Mouse (Mus musculus) intestine, embryonic 15.5 days (tissue): ENCODE data around the gene Rgs9bp. TPM values are rescaled to one million over a fixed set of nuclear protein-coding genes. Genes with fewer than 3 reads are reported as not detected.
"Not testable (repeated sequence)": the region's sequence is repeated elsewhere in the genome, so short reads cannot be mapped to it uniquely, and the experiment has no call there.

Experiments used
- ATAC-seq: fragments of 200-750 bp; cut with Nextera tagmentation; 2 replicates; pipeline ENCODE4 v1.8.0; 2017; ENCODE audit warnings: moderate TSS enrichment, moderate library complexity
- H3K27ac ChIP-seq: fragments of 300-500 bp; sonication (generic); 2 replicates; pipeline ENCODE4 v1.5.1; 2015; ENCODE audit warnings: mild to moderate bottlenecking, inconsistent platforms
- H3K27me3 ChIP-seq: fragments of 300-500 bp; sonication (generic); replicated peaks from 2 replicates; pipeline ENCODE4 v1.6.1; 2015; ENCODE audit warnings: inconsistent platforms
- H3K36me3 ChIP-seq: fragments of 300-500 bp; sonication (generic); 2 replicates; pipeline ENCODE4 v1.6.1; 2015; ENCODE audit warnings: inconsistent platforms
- H3K4me1 ChIP-seq: fragments of 300-500 bp; sonication (generic); replicated peaks from 2 replicates; pipeline ENCODE4 v1.6.1; 2015; ENCODE audit warnings: inconsistent platforms
- H3K4me2 ChIP-seq: fragments of 300-500 bp; sonication (generic); replicated peaks from 2 replicates; pipeline ENCODE4 v1.6.1; 2015; ENCODE audit warnings: mild to moderate bottlenecking, inconsistent platforms
- H3K4me3 ChIP-seq: fragments of 300-500 bp; sonication (generic); replicated peaks from 2 replicates; pipeline ENCODE4 v1.5.1; 2015; ENCODE audit warnings: inconsistent platforms
- H3K9ac ChIP-seq: fragments of 300-500 bp; sonication (generic); 2 replicates; pipeline ENCODE4 v1.6.1; 2015; ENCODE audit warnings: inconsistent platforms
- H3K9me3 ChIP-seq: fragments of 300-500 bp; sonication (generic); 2 replicates; pipeline ENCODE4 v1.6.1; 2016; ENCODE audit warnings: inconsistent platforms
- WGBS: fragments of 180-500 bp; shearing (Covaris S2); methylation state at CpG from one replicate; pipeline ENCODE4 v1.1.7; 2015; 5-methylcytosine and 5-hydroxymethylcytosine counted together
- polyA plus RNA-seq: library from polyadenylated mRNA; unstranded; fragments of >200 nt; fragmentation: Nextera tagmentation; extraction: Ambion mirVana; gene quantifications from 2 replicates; pipeline ENCODE4 v1.2.1, GENCODE M21; 2015

The Rgs9bp gene
- polyA plus RNA-seq, 1 experiment from 2014 or later, result 0.06 TPM

- Histone ChIP-seq H3K4me2 (peak overlapping the region; percentile 95), H3K9ac (peak overlapping the region; percentile 88), H3K9me3 (no peaks in the 10 kb centered on the region), H3K27me3 (no peaks in the 10 kb centered on the region), H3K36me3 (peaks cover 14% of the 10 kb centered on the region), H3K4me1 (peaks cover 6% of the 10 kb centered on the region), H3K4me3 (peak overlapping the region; percentile 78), H3K27ac (peak overlapping the region; percentile 98)
- WGBS, result 4% methylated on average over 28 of the region's 28 CpGs
- ATAC-seq, result peak; percentile 48
Measured at GRCm38 (mm10) chr7:35554605-35555175, 30.7 kb downstream of the Rgs9bp start.

GRCm38 (mm10) chr7:35553751-35554604 lies 31.4 kb downstream of the Rgs9bp start:
- peak overlapping the region; percentile 95 for H3K4me2 ChIP-seq
- 54% methylated on average over 10 of the region's 10 CpGs for WGBS
- H3K9ac ChIP-seq, result no peak overlapping the region
- no peak for ATAC-seq
- H3K4me1 ChIP-seq, result peaks cover 6% of the 10 kb centered on the region
- H3K27me3 ChIP-seq, result no peaks in the 10 kb centered on the region
- peak overlapping the region; percentile 78 for H3K4me3 ChIP-seq
- H3K27ac ChIP-seq, result no peak overlapping the region
- peaks cover 19% of the 10 kb centered on the region for H3K36me3 ChIP-seq
- no peaks in the 10 kb centered on the region for H3K9me3 ChIP-seq

GRCm38 (mm10) chr7:35545881-35546280 lies 39.5 kb downstream of the Rgs9bp start:
- Histone ChIP-seq H3K4me2 (no peak overlapping the region), H3K4me1 (no peaks in the 10 kb centered on the region), H3K27ac (no peak overlapping the region), H3K9ac (no peak overlapping the region), H3K36me3 (peaks cover 19% of the 10 kb centered on the region), H3K9me3 (no peaks in the 10 kb centered on the region), H3K4me3 (no peak overlapping the region), H3K27me3 (no peaks in the 10 kb centered on the region)
- ATAC-seq, result peak; percentile 82
- 30% methylated on average over 4 of the region's 4 CpGs for WGBS

- Histone ChIP-seq H3K27ac (no peak within 1 kb of the TSS), H3K9ac (no peak within 1 kb of the TSS), H3K4me2 (no peak within 1 kb of the TSS), H3K36me3 (no peaks in the 10 kb centered on the region), H3K9me3 (no peaks in the 10 kb centered on the region), H3K4me3 (no peak within 1 kb of the TSS), H3K4me1 (no peaks in the 10 kb centered on the region), H3K27me3 (no peaks in the 10 kb centered on the region)
- WGBS, result 87% methylated on average over 17 of the region's 17 CpGs
- no peak for ATAC-seq
Measured at GRCm38 (mm10) chr7:35537562-35537961, 47.8 kb downstream of the Rgs9bp start, which contains the start of gene Tdrd12. Tdrd12 (minus strand) TSS chr7:35537745.

- Histone ChIP-seq H3K4me1 (no peaks in the 10 kb centered on the region), H3K27me3 (no peaks in the 10 kb centered on the region), H3K36me3 (no peaks in the 10 kb centered on the region), H3K4me2 (peak overlapping the region; percentile 25; the same call in 1 of the 2 replicates), H3K4me3 (no peak overlapping the region), H3K27ac (no peak overlapping the region), H3K9me3 (no peaks in the 10 kb centered on the region), H3K9ac (no peak overlapping the region)
- 48% methylated on average over 12 of the region's 12 CpGs for WGBS
- peak; percentile 73 for ATAC-seq
Measured at GRCm38 (mm10) chr7:35535750-35536512, 49.5 kb downstream of the Rgs9bp start.

GRCm38 (mm10) chr7:35530544-35530943 lies 54.8 kb downstream of the Rgs9bp start:
- H3K9ac ChIP-seq, H3K4me2 ChIP-seq, H3K4me1 ChIP-seq, H3K36me3 ChIP-seq, H3K4me3 ChIP-seq, H3K9me3 ChIP-seq, H3K27me3 ChIP-seq, H3K27ac ChIP-seq, ATAC-seq: not testable (repeated sequence)
- WGBS, result 62% methylated on average over 1 of the region's 1 CpGs

GRCm38 (mm10) chr7:35530026-35530425 lies 55.4 kb downstream of the Rgs9bp start:
- no peak overlapping the region for H3K9ac ChIP-seq
- no peak overlapping the region for H3K4me3 ChIP-seq
- 87% methylated on average over 3 of the region's 3 CpGs for WGBS
- no peaks in the 10 kb centered on the region for H3K36me3 ChIP-seq
- H3K27ac ChIP-seq, result no peak overlapping the region
- no peak overlapping the region for H3K4me2 ChIP-seq
- no peaks in the 10 kb centered on the region for H3K4me1 ChIP-seq
- no peaks in the 10 kb centered on the region for H3K9me3 ChIP-seq
- H3K27me3 ChIP-seq, result no peaks in the 10 kb centered on the region
- ATAC-seq, result no peak

Other genes starting within 250 kb of the Rgs9bp start
- gene Faap24, start 188.7 kb downstream of the Rgs9bp start, polyA plus RNA-seq, result 22.0 and 22.7 TPM in 2 replicates
- gene Cep89, start 188.5 kb downstream of the Rgs9bp start, polyA plus RNA-seq, result 43.2 and 45.8 TPM in 2 replicates
- 65.1 and 69.8 TPM in 2 replicates for gene Slc7a9, start 136.8 kb downstream of the Rgs9bp start, polyA plus RNA-seq
- gene Tdrd12, start 47.8 kb downstream of the Rgs9bp start, polyA plus RNA-seq, result 0.57 and 1.2 TPM in 2 replicates
- 122 and 129 TPM in 2 replicates for gene Nudt19, start 29.3 kb downstream of the Rgs9bp start, polyA plus RNA-seq
- 34.6 and 38.0 TPM in 2 replicates for gene Ankrd27, start 662 bp upstream of the Rgs9bp start, polyA plus RNA-seq
- 193 and 197 TPM in 2 replicates for gene Pdcd5, start 61.9 kb upstream of the Rgs9bp start, polyA plus RNA-seq
- gene Dpy19l3, start 168.9 kb upstream of the Rgs9bp start, polyA plus RNA-seq, result 15.6 and 17.5 TPM in 2 replicates
- gene Zfp507, start 217.4 kb upstream of the Rgs9bp start, polyA plus RNA-seq, result 16.6 and 17.8 TPM in 2 replicates